ENCODE assay signal across 16 mouse cellular contexts in the genomic region with DNA sequence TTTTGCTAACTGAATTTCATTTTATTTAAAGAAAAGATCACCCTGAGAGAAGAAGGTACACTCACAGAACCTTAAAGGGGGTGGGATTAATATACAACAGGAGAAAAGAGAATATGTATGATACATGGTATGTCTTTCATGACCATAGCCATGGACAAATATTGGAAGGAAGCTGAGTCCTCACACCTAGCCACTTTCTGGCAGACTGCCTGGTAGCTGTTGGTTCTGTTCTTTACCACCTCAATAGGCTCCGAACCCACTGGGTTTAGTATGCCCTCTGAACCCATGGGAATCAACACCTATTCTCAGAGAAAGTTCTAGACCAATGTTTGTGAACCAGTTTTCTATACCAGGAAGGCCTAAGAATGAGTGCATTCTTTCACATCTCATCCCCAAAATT.
"Had no signal": no experiment of that assay in that cellular context is flagged by ENCODE, and none has a peak within 500 bp of the region (broad histone marks: within the 10 kb centered on the region; RNA-seq: fewer than 3 reads in every experiment).

No protein-coding gene starts in this region.

- H3K36me3 ChIP-seq: neural tube, embryonic 13.5 days; neural tube, embryonic 15.5 days; stomach, embryonic 15.5 days had no signal

- H3K9me3 ChIP-seq: neural tube, embryonic 13.5 days; neural tube, embryonic 15.5 days; stomach, embryonic 15.5 days had no signal

- H3K4me1 ChIP-seq: stomach, embryonic 15.5 days had no signal

- DNase-seq: retina, postnatal 1 day; right cerebral cortex, adult 18-20 months; right cerebral cortex, postnatal 14 days; right cerebral cortex, postnatal 25 days; right cerebral cortex, postnatal 4 days; spleen, adult 18-20 months; thymus, adult 18-20 months; thymus, adult 2 months; thymus, postnatal 14 days; thymus, postnatal 25 days; thymus, postnatal 36 days; thymus, postnatal 4 days had no signal

- H3K4me3 ChIP-seq: neural tube, embryonic 13.5 days; neural tube, embryonic 15.5 days; stomach, embryonic 15.5 days had no signal

- H3K27me3 ChIP-seq: neural tube, embryonic 13.5 days; neural tube, embryonic 15.5 days; stomach, embryonic 15.5 days had no signal

- H3K27ac ChIP-seq: neural tube, embryonic 13.5 days; neural tube, embryonic 15.5 days; stomach, embryonic 15.5 days; stomach, postnatal 0 days had no signal
